Mouse (Mus musculus): ENCODE data around the gene Cd7.

DNA sequence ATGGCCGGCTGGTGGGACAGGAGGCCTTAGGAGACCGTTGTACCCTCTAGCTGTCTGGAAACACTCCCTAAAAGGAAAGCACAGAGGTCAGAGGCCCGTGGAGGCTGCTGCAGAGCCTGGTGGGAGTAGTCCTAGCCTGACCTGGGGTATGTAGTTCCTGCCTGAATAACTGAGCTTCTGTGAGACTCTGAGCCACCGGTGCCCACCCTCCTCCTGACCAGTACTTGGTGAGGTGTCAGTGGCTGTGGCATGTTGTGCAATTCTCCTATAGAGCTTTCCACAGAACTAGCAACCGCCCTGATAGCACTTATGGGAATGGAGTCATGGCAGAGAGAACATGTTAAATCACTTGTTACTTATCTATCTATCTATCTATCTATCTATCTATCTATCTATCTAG lies 36.4 kb upstream of the Cd7 start:
- TF ChIP-seq CTCF (IDR thresholded peaks at IDR 0.05; ENCODE audit: control insufficient read depth, insufficient read depth, insufficient read length) (no peak), USF1 (IDR thresholded peaks at IDR 0.05; ENCODE audit: low read depth) (no peak), CEBPB (IDR thresholded peaks at IDR 0.05; ENCODE audit: low read depth) (peak; percentile 13), MYOG (IDR thresholded peaks at IDR 0.05; ENCODE audit: control insufficient read depth, extremely low read depth, insufficient read length) (no peak), FOSL1 (IDR thresholded peaks at IDR 0.05; ENCODE audit: insufficient read depth, low read length, poor library complexity, severe bottlenecking) (no peak)
